Mouse (Mus musculus) kidney, adult 11 months (tissue): ENCODE measurements around the gene Msi2.

Experiments
- DNase-seq: peaks from one replicate; pipeline ENCODE4 v3.0.0; 2022

Gene Msi2

GRCm38 (mm10) chr11:88675526-88676353, 42.6 kb downstream of the Msi2 start:
- DNase-seq: no peak

GRCm38 (mm10) chr11:88674075-88674474, 44.2 kb downstream of the Msi2 start:
- DNase-seq: no peak

- DNase-seq: no peak
Observed at GRCm38 (mm10) chr11:88670925-88671324, 47.4 kb downstream of the Msi2 start.

DNA sequence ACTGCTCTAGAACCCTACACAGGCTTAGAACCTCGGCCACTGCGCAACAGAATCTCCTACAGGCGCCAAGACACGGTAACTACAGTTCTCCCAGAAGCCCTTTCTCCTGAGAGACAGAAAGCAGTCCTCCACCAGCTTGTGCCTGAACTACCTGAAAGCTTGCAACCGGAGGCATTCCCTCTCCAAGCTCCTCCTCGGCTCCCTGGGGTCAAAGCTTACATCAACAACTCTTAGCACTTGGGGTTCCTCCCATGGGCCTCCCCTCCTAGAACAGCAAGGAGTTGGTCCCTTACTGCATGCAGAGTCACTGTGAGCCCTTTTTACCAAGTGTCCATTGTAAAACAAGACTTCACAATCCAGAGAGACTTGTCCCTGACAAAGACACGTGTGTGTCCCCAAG, 49.2 kb downstream of the Msi2 start:
- DNase-seq: no peak

GRCm38 (mm10) chr11:88668345-88668744, 50.0 kb downstream of the Msi2 start:
- no peak for DNase-seq

DNA sequence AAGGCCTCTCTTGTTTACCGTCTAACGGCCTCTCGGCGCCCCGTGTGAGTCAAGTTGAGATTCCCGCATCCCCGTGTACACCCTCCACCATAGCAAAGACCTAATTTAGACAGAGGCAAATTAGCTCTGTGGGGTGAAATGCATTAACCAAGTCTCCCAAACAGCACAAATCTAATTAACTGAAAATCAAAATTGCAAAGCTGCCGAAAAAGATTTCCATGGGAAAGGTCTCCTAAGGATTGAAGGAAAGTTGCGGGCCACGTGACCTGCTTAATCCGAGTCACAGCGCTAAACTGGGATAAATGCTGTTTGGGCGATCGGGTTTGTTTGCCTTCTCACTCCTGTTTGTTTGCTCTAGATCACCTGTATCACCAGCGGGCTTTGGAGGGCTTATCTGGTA, 52.5 kb downstream of the Msi2 start:
- DNase-seq: no peak

- DNase-seq: peak; percentile 78
Observed at GRCm38 (mm10) chr11:88661444-88662180, 56.7 kb downstream of the Msi2 start.

- no peak for DNase-seq
Observed at GRCm38 (mm10) chr11:88660404-88660803, 57.9 kb downstream of the Msi2 start.

- DNase-seq: no peak
Observed at GRCm38 (mm10) chr11:88658926-88659325, 59.4 kb downstream of the Msi2 start.

- DNase-seq: no peak
Observed at GRCm38 (mm10) chr11:88655786-88656185, 62.5 kb downstream of the Msi2 start.

DNA sequence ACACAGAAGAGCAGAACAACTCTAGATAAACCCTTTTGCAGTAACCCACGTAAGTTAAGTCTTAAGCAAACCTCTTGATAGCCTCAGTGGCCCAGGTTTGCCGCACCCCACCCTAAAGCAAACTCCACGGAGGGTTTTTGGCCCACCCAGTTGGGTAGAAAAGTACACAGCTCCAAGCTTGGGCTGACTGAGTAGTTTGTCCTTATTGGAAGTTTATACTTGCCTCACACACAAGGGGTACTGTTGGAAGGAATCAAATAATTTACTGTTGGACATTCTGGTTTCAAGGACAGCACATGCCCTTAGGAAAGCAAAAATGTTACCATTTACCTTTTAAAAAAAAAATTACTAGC, 63.1 kb downstream of the Msi2 start:
- DNase-seq: no peak

DNA sequence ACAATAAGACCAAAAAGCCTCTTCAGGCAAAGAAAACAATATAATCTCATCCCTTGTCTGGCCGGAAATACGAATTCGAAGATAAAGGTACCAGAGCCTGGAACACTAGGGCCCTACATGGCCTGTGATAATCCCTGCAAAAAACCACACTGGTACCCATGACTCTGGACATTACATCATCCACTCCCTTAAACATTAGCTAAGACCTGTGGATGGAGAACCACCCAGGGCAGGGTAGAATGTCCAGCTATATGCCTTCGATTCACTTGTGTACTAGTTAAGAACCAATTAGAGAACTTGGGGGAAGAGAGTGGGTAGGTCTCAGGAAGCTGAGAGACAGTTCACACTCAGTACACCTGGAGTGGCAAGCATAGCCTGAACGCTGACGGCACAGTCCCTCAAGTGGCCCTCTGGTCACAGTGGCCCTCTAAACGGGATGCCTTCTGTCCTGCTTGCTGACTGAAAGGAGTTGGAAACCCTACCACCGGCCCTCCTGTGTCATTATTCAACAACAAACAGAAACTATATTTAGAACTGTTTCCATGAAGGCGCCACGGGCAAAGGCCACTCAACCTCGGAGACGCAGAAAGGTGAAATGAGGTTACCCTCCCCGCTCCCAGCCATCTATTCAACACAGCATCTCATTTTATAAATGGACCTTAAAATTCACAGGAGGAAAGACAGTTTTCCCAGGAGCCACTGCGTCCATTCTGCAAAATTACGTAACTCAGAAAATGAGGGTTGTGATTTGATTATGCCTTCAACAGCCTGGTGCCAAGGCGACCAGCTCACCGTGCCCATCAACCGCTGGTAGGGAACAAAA, 63.7 kb downstream of the Msi2 start:
- peak; percentile 94 for DNase-seq

- no peak for DNase-seq
Observed at GRCm38 (mm10) chr11:88650275-88650674, 68.0 kb downstream of the Msi2 start.

- no peak for DNase-seq
Observed at GRCm38 (mm10) chr11:88649009-88649408, 69.3 kb downstream of the Msi2 start.

DNA sequence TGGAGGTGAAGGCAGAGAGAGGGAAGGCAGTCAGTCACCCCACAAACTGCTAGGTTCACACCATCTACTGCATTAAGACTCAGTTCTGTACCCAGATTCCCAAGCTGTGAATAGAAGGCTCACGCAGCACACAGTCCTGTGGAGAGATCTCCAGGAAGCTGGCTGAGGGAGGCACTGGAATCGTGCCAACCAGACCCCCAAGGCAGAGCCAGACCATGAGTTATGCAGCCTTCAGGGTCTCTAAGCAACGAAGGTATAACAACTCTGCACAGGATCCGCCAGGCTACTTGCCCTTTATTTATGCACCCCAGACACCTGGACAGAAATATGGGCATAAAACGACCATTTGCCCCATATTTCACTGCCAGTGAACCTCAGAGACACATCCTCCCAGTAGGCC, 69.9 kb downstream of the Msi2 start:
- no peak for DNase-seq

DNA sequence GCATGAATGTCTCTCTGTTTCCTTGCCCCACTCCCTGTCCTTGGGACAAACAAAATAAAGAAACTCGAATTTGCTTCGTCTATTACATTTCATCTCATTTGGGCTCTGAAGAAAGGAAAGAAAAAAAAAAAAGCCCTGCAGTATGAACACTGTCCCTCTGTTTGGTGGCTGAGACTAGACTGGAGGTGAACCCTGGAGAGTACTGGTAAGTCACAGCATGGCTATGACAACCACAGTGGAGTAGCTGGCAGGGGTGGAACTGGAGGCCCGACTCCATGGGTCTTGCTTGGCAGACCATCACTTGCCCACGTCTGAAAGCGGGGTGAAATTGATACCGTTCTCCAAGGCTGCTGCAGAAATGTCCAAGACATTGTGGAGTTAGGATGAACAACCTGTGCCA, 71.8 kb downstream of the Msi2 start:
- DNase-seq: no peak

- no peak for DNase-seq
Observed at GRCm38 (mm10) chr11:88645821-88646220, 72.5 kb downstream of the Msi2 start.

DNA sequence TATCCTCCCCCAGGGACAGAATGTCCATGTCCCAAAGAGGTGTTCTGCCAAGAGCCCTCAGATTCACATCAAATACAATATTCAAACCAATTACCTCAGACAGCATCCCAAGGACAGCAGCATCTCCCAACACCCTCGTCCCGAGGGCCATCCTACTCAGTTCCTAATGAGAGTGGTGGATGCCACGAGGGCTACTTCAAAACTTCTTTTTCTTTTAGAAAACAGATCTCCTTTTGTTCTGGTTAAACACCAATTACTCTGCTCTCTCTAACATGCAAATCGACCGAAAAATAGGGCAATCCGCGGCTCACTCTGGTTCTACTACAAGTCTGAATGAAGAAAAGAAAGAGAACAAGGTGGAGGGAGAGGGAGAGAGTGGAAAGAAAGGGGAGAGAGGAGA, 73.6 kb downstream of the Msi2 start:
- no peak for DNase-seq

GRCm38 (mm10) chr11:88639862-88640261, 78.5 kb downstream of the Msi2 start:
- no peak for DNase-seq

DNA sequence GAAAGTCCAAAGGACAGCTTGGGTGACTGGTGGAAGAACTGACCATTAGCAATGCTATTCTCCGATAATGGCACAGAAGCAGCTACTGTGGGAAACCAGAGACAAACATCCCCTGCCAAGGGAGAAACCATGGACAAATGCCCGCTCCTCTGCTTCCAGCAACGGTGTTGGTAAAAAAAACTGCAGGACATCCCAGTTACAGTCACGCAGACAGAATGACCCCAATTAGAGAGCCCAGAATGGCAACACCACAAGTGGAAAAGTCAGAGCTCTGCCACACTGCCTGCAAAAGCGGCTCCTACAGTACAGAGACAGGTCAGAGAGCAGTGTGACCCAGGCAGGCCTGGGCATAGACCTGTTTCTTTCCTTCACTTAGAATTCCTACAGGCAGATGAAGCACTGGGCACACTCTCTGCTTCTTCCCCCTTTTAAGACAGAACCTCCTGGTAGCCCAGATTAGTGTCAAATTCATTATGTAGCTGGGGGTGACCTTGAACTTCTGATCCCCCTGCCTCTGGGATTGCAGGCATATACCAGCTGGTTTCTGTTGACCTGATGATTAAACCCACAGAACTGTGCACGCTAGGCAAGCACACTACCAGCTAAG, 79.3 kb downstream of the Msi2 start:
- no peak for DNase-seq

DNA sequence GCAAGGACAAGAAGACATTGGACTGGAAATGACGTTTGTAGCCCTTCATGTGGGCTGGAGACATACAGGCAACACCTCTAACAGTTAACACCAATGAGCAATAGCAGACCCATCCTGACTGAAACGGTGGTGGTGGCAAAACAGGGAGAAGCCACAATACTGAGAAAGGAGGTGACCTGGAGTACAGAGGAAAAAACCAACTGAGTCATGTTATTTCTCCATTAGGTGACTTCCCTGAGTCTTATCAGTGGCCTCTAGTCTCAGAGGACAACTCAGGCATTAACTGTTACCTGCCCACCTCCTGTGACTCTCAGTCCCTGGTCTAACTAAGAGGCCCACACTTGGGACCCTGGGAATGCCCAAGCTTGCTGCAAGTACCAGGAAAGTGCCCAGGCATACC, 80.1 kb downstream of the Msi2 start:
- DNase-seq: no peak

- no peak for DNase-seq
Observed at GRCm38 (mm10) chr11:88636934-88637333, 81.4 kb downstream of the Msi2 start.

DNA sequence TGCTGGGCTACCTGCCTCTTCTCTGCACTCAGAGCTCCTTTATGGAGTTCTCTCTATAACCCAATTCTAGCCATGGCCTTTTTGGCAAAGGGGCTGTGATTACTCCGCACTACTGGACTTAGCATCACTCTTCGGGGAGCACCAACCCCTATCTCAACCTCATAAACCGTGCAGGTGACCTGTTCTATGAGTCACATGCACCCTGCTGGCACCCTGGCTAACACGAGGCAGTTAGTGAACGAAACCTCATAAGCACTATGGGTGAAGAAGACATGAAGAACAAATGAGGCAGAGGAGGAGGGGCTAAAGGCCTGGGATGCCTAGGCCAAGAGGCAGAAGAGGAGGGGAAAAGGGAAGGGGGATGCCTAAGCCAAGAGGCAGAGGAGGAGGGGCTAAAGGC, 82.0 kb downstream of the Msi2 start:
- no peak for DNase-seq
